Mouse (Mus musculus) kidney, adult 9 months (tissue): ENCODE measurements around the gene Rfpl4.
"Not testable (repeated sequence)": the region's sequence is repeated elsewhere in the genome, so short reads cannot be mapped to it uniquely, and the experiment has no call there.

Experiments used
- DNase-seq: peaks from one replicate; pipeline ENCODE4 v3.0.0; 2022

The Rfpl4 gene

GRCm38 (mm10) chr7:5080010-5080751 is 36.6 kb downstream of the Rfpl4 start, which contains the start of gene Epn1:
Gene Epn1, plus strand, starts transcription at chr7:5080235.
- DNase-seq, result peak; percentile 97

- not testable (repeated sequence) for DNase-seq
Observed at GRCm38 (mm10) chr7:5079365-5080009, 37.3 kb downstream of the Rfpl4 start.

- no peak for DNase-seq
Observed at GRCm38 (mm10) chr7:5076931-5077330, 39.8 kb downstream of the Rfpl4 start.

DNA sequence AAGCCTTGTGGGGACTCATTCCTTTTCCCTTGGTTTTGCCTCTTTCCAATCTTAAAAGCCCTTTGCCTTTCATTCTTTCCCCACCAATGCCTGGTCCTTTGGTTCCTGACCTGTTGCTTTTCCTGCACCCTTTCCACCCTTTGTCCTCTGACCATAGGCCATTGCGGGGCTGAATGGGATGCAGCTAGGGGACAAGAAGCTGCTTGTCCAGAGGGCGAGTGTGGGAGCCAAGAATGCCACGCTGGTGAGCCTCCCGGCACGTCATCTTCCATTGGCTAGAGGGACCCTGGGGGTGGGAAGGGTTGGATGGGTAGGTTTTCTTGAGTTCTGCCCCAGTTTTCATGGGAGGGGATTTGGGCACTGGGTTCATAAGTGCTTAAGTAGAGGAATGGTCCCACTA is 41.8 kb downstream of the Rfpl4 start:
- peak; percentile 46 for DNase-seq

DNA sequence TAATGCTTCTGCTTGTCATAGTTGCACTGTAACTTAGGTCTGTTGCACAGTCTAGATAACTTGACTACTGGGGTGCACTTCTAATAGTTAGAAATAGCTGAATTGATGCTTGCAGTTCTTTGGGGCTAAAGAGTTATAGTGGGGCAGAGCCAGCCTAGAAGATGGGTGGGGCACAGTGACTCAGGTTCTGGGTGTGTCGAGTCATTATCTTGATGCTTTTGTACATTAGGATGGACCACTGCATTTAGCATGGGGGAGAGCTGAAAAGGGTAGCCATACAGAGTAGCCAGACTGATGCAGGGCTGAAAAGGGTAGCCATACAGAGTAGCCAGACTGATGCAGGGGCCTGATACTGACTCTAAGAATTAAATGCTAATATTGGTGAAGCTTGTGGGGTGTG is 43.2 kb downstream of the Rfpl4 start:
- no peak for DNase-seq

GRCm38 (mm10) chr7:5064886-5065285 is 51.9 kb downstream of the Rfpl4 start:
- no peak for DNase-seq

GRCm38 (mm10) chr7:5062360-5063001 is 54.3 kb downstream of the Rfpl4 start:
- peak; percentile 79 for DNase-seq

GRCm38 (mm10) chr7:5061774-5062359 is 54.9 kb downstream of the Rfpl4 start, which contains the start of gene U2af2:
Gene U2af2, plus strand, starts transcription at chr7:5062143.
- DNase-seq, result peak; percentile 91

DNA sequence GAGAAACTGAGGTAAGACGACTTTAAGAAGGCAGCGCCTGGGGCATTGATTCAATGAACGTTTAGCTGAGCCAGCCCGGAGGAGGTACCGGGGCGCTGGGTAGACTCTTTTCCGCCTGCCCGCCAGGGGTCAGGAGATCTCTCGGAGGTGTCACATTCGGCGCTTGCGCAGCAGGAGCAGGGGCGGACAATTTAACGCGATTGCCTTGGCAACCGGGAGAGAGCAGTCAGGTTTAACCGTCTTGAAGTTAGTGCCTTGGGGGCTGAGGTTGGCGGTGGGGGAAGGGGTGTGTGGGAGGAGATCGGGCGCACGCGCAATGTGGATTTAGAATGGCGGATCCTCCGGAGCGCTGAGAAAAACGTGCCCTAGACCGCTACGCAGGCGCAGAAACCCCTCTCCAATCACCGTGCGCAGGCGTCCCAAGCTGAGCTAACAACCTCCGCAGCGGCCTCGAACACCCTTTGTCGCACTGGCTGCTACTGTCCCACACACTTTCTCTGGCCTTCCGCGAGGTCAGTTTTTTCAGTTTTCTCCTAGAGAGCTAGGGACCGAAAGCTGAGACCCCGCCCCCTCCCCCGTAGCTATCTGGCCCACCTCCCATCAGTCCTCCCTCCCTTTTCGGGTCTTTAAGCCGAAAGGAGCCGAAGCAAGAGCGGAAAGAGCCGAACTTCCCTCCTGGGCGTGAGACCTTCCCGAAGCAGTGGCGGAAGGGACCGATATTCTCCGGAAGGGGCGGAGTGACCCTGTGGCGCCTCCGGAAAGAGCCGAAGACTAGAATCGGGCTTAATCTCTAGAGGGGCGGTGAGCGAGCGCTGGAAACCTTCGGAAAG is 55.6 kb downstream of the Rfpl4 start:
- peak; percentile 99 for DNase-seq

- DNase-seq, result peak; percentile 89
Observed at GRCm38 (mm10) chr7:5060239-5060731, 56.5 kb downstream of the Rfpl4 start.
